Mouse (Mus musculus): ENCODE measurements at regions not wholly inside any gene's neighbourhood (a gene's known extent, or its start where the extent isn't known, plus 50 kb on each side); places are given as distances from the start of the nearest gene placed in this dataset.

DNA sequence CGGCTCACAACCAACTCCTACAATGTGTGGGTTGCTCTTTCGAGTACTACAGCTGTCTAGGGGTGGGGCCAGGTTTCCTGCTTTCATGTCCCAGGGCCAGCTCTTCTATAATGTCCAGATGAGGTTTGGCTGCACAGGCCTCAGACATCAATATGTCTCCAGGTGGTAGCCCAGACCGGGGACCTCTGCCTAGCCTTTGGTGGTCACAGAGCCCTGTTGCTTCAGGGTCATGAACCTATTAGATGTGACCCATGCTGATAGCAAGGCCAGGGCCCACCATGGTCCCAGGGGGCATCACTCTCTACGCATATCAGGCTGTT, 1074.7 kb downstream of the 4930444P10Rik start:
- Histone ChIP-seq H3K27ac (ENCODE audit: low read length) (no peak overlapping the region), H3K9ac (replicated peaks; ENCODE audit: low read depth) (no peak overlapping the region), H3K4me1 (ENCODE audit: insufficient read depth, low read depth, low read length) (no peaks in the 10 kb centered on the region), H3K4me2 (replicated peaks; ENCODE audit: low read depth, low read length) (no peak overlapping the region), H3K4me3 (ENCODE audit: low read depth, low read length) (no peak overlapping the region), H3K27me3 (replicated peaks; ENCODE audit: insufficient read depth, low read length) (no peaks in the 10 kb centered on the region), H3K9me3 (ENCODE audit: low read length) (no peaks in the 10 kb centered on the region), H3K36me3 (ENCODE audit: insufficient read depth, low read length) (no peaks in the 10 kb centered on the region)
- no peak for ATAC-seq
- no peak for DNase-seq (ENCODE audit: low spot score)
- TF ChIP-seq EP300 (IDR thresholded peaks at IDR 0.05) (no peak), CTCF (IDR thresholded peaks at IDR 0.05) (no peak)
- 83% methylated on average over 4 of the region's 4 CpGs for WGBS

DNA sequence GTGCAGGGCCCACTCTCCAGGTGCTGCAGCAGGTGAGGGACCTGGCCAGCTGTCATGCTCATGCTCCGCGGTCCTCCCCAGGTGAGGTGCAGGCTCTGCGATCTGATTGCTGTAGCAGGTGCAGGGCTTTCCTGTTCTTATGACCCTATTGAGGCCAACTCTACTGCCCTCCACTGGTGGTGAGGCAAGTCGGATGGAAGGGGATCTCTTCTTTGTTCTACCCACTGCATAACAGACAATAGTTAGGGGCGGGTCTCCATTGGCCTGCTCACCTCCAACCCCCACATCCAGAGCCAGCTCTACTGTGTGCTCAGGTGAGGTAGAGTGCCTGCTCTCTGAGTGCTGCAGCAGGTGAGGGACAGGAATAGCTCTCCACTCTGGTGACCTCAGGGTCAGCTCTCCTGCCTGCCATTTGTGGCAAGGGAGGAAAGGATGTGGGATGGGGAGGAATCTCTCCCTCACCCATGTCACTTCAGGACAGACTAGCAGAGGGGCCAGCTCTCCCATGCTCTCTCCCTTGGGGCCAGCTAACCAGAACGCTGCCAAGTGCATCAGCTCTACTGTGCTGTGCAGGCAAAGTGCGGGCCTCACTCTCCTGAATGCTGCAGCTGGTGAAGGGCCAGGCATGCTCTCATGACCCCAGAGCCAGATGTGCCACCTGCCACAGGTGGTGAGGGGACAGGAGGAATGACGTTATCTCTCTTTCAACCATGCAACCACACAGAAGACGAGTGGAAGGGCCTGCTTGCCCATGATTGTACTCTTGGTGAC, 1075.3 kb downstream of the 4930444P10Rik start:
- no peak for ATAC-seq

DNA sequence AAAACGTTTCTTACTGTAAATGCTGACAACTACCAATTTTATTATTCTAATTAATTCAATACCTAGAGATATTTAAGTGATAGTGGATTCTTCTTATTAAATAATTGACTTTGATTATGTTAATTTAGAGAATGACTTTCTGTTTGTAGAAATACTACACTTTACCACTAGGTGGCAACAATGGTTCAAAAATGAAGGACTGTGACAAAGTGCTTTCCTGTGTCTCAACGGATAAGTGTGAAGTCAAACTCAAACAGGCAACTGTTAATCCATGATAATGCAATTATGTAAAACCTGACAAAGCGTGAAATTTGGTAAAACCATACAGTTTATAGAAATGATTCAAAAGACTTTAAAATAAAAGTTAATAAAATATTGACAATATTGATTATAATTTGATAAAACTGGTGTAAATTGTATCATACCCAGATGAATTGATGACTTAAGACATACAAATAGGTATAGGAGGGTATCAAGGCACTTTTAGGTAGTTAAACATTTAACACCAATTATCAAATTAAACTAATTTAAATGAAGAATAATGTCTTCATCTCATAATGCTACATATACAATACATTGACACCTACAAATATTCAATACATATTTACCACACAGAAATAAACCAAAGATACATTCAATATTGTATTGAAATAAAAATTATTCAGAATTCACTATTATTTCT, 1085.3 kb downstream of the 4930444P10Rik start:
- DNase-seq (ENCODE audit: low spot score) (peak; percentile 64), ATAC-seq (no peak)
- H3K9me3 ChIP-seq (ENCODE audit: low read length), result no peaks in the 10 kb centered on the region
- 2% methylated on average over 3 of the region's 3 CpGs for WGBS
- H3K27ac ChIP-seq (ENCODE audit: low read length), result no peak overlapping the region
- TF ChIP-seq EP300 (IDR thresholded peaks at IDR 0.05) (no peak), CTCF (IDR thresholded peaks at IDR 0.05) (peak; percentile 74)
- H3K27me3 ChIP-seq (replicated peaks; ENCODE audit: insufficient read depth, low read length), result no peaks in the 10 kb centered on the region
- no peaks in the 10 kb centered on the region for H3K36me3 ChIP-seq (ENCODE audit: insufficient read depth, low read length)
- H3K4me2 ChIP-seq (replicated peaks; ENCODE audit: low read depth, low read length), result no peak overlapping the region
- H3K9ac ChIP-seq (replicated peaks; ENCODE audit: low read depth), result no peak overlapping the region
- H3K4me3 ChIP-seq (ENCODE audit: low read depth, low read length), result no peak overlapping the region
- H3K4me1 ChIP-seq (ENCODE audit: insufficient read depth, low read depth, low read length), result no peaks in the 10 kb centered on the region

More for the DNA sequence above, 1075.3 kb downstream of the 4930444P10Rik start:
- no peak for DNase-seq (ENCODE audit: low spot score)
- TF ChIP-seq CTCF (IDR thresholded peaks at IDR 0.05), result no peak
- TF ChIP-seq EP300 (IDR thresholded peaks at IDR 0.05), result no peak
- Histone ChIP-seq H3K9me3 (ENCODE audit: low read length) (no peaks in the 10 kb centered on the region), H3K27ac (ENCODE audit: low read length) (no peak overlapping the region), H3K27me3 (replicated peaks; ENCODE audit: insufficient read depth, low read length) (no peaks in the 10 kb centered on the region), H3K4me2 (replicated peaks; ENCODE audit: low read depth, low read length) (no peak overlapping the region), H3K4me3 (ENCODE audit: low read depth, low read length) (no peak overlapping the region), H3K36me3 (ENCODE audit: insufficient read depth, low read length) (no peaks in the 10 kb centered on the region), H3K4me1 (ENCODE audit: insufficient read depth, low read depth, low read length) (no peaks in the 10 kb centered on the region), H3K9ac (replicated peaks; ENCODE audit: low read depth) (no peak overlapping the region)
- WGBS, result 55% methylated on average over 9 of the region's 9 CpGs

GRCm38 (mm10) chr1:14995348-14995747, 1097.8 kb downstream of the 4930444P10Rik start:
- WGBS, result 91% methylated on average over 3 of the region's 3 CpGs
- no peak for DNase-seq (ENCODE audit: low spot score)
- no peak for TF ChIP-seq CTCF (IDR thresholded peaks at IDR 0.05)
- TF ChIP-seq EP300 (IDR thresholded peaks at IDR 0.05), result no peak

GRCm38 (mm10) chr1:14980093-14980711, 1112.9 kb downstream of the 4930444P10Rik start:
- Histone ChIP-seq H3K9me3 (ENCODE audit: low read length) (no peaks in the 10 kb centered on the region), H3K4me1 (ENCODE audit: insufficient read depth, low read depth, low read length) (no peaks in the 10 kb centered on the region), H3K36me3 (ENCODE audit: insufficient read depth, low read length) (no peaks in the 10 kb centered on the region), H3K4me3 (ENCODE audit: low read depth, low read length) (no peak overlapping the region), H3K27ac (ENCODE audit: low read length) (no peak overlapping the region), H3K4me2 (replicated peaks; ENCODE audit: low read depth, low read length) (no peak overlapping the region), H3K9ac (replicated peaks; ENCODE audit: low read depth) (no peak overlapping the region), H3K27me3 (replicated peaks; ENCODE audit: insufficient read depth, low read length) (no peaks in the 10 kb centered on the region)
- TF ChIP-seq CTCF (IDR thresholded peaks at IDR 0.05), result peak; percentile 24; the same call in 1 of the 2 replicates
- no peak for TF ChIP-seq EP300 (IDR thresholded peaks at IDR 0.05)
- no peak for DNase-seq (ENCODE audit: low spot score)
- WGBS, result 35% methylated on average over 6 of the region's 6 CpGs
- ATAC-seq, result no peak

More at GRCm38 (mm10) chr1:14995348-14995747, 1097.8 kb downstream of the 4930444P10Rik start:
- Histone ChIP-seq H3K4me1 (ENCODE audit: insufficient read depth, low read depth, low read length) (no peaks in the 10 kb centered on the region), H3K4me2 (replicated peaks; ENCODE audit: low read depth, low read length) (no peak overlapping the region), H3K4me3 (ENCODE audit: low read depth, low read length) (no peak overlapping the region), H3K36me3 (ENCODE audit: insufficient read depth, low read length) (no peaks in the 10 kb centered on the region), H3K9me3 (ENCODE audit: low read length) (no peaks in the 10 kb centered on the region), H3K27me3 (replicated peaks; ENCODE audit: insufficient read depth, low read length) (no peaks in the 10 kb centered on the region), H3K9ac (replicated peaks; ENCODE audit: low read depth) (no peak overlapping the region), H3K27ac (ENCODE audit: low read length) (no peak overlapping the region)
- ATAC-seq, result no peak
